Mouse (Mus musculus): Measurements from ENCODE around the gene Olfr891.
"Not testable (repeated sequence)": the region's sequence is repeated elsewhere in the genome, so short reads cannot be mapped to it uniquely, and the experiment has no call there.

The Olfr891 gene

GRCm38 (mm10) chr9:38180721-38181120 lies at the start of gene Olfr891:
Gene Olfr891, minus strand, starts transcription at chr9:38180821.
- DNase-seq (ENCODE audit: low read depth, low spot score): no peak

GRCm38 (mm10) chr9:38217755-38218154 lies 37.1 kb upstream of the Olfr891 start, which contains the start of gene Olfr894:
Gene Olfr894, plus strand, starts transcription at chr9:38218055.
- DNase-seq (ENCODE audit: low read depth, low spot score): no peak

- DNase-seq (ENCODE audit: low read depth, low spot score): no peak
Observed at GRCm38 (mm10) chr9:38208065-38208464, 27.4 kb upstream of the Olfr891 start, which contains the start of gene Olfr893. Gene Olfr893, plus strand, starts transcription at chr9:38208365.

- not testable (repeated sequence) for DNase-seq (ENCODE audit: low read depth, low spot score)
Observed at GRCm38 (mm10) chr9:38168341-38168740, 12.3 kb downstream of the Olfr891 start.

- DNase-seq (ENCODE audit: low read depth, low spot score): no peak
Observed at GRCm38 (mm10) chr9:38142217-38142616, 38.4 kb downstream of the Olfr891 start, which contains the start of gene Olfr890. Gene Olfr890, plus strand, starts transcription at chr9:38142517.
